ENCODE assay signal across 9 mouse cellular contexts in genomic region chrX:102349843-102350731, GRCm38 (mm10).
DNase-seq lines count a peak whose midpoint lies in the region; ATAC-seq and TF ChIP-seq lines count a peak whose summit lies in the region.
"Had no signal": no experiment of that assay in that cellular context is flagged by ENCODE, and none has a peak within 500 bp of the region (broad histone marks: within the 10 kb centered on the region; RNA-seq: fewer than 3 reads in every experiment).

No protein-coding gene starts in this region.

- H3K27ac ChIP-seq in lung, embryonic 14.5 days (ENCODE audit: low read depth): no peak overlapping the region
- H3K27ac ChIP-seq: liver, embryonic 15.5 days had no signal

- H3K9ac ChIP-seq in lung, embryonic 14.5 days: no peak overlapping the region
- H3K9ac ChIP-seq: liver, embryonic 15.5 days had no signal

- H3K4me1 ChIP-seq in lung, embryonic 14.5 days (ENCODE audit: insufficient read depth): no peaks in the 10 kb centered on the region
- H3K4me1 ChIP-seq in lung, adult 2 months (ENCODE audit: control insufficient read depth, insufficient read depth, low read length): no peaks in the 10 kb centered on the region
- H3K4me1 ChIP-seq: liver, embryonic 15.5 days had no signal

- no peak for ATAC-seq in lung, embryonic 14.5 days (ENCODE audit: insufficient read depth)
- no peak for ATAC-seq in megakaryocyte-erythroid progenitor cell, adult 5-6 weeks (replicated peaks; ENCODE audit: low FRiP score, low TSS enrichment, poor library complexity, severe bottlenecking)

- 56% methylated on average over 14 of the region's 14 CpGs for WGBS in lung, embryonic 14.5 days
- 65% methylated on average over 14 of the region's 14 CpGs for WGBS in lung, adult 2 months

- no peak overlapping the region for H3K4me2 ChIP-seq in lung, embryonic 14.5 days
- H3K4me2 ChIP-seq: liver, embryonic 15.5 days had no signal

- H3K27me3 ChIP-seq in lung, embryonic 14.5 days (ENCODE audit: insufficient read depth, low read length): no peaks in the 10 kb centered on the region
- H3K27me3 ChIP-seq: liver, embryonic 15.5 days had no signal

- no peak overlapping the region for H3K4me3 ChIP-seq in lung, embryonic 14.5 days (ENCODE audit: low read depth, low read length)
- no peak overlapping the region for H3K4me3 ChIP-seq in lung, adult 2 months (replicated peaks; ENCODE audit: extremely low read depth, low read depth, low read length)
- H3K4me3 ChIP-seq: liver, embryonic 15.5 days had no signal

- H3K9me3 ChIP-seq in lung, embryonic 14.5 days (ENCODE audit: low read depth, low read length): no peaks in the 10 kb centered on the region
- H3K9me3 ChIP-seq: liver, embryonic 15.5 days had no signal

- H3K36me3 ChIP-seq in lung, embryonic 14.5 days (ENCODE audit: insufficient read depth): no peaks in the 10 kb centered on the region
- H3K36me3 ChIP-seq: liver, embryonic 15.5 days had no signal

- TF ChIP-seq CTCF in lung, embryonic 14.5 days (IDR thresholded peaks at IDR 0.05; ENCODE audit: low read depth): no peak
- no peak for TF ChIP-seq CTCF in lung, adult 2 months (IDR thresholded peaks at IDR 0.05; ENCODE audit: insufficient read depth, low read length)

- DNase-seq in lung, embryonic 14.5 days: peak; percentile 7
- DNase-seq in lung, adult 2 months: no peak
- DNase-seq in cerebellum, adult 9-10 months: peak; percentile 6
- DNase-seq in gastrocnemius, postnatal 25 days: peak; percentile 76
- DNase-seq in lung, postnatal 14 days: peak; percentile 4
- DNase-seq in embryo, embryonic 11 days: no peak
- DNase-seq in frontal cortex, postnatal 10 days (ENCODE audit: low spot score in 2 of 2): no peak

- TF ChIP-seq POLR2A in lung, adult 2 months (IDR thresholded peaks at IDR 0.05; ENCODE audit: borderline replicate concordance, extremely low read depth, low read depth, low read length): no peak

Comparison
In these comparisons a context has a peak if more than half of its experiments do, and no peak if none do; other contexts are left out.
1. DNase-seq: peak in lung, embryonic 14.5 days (single experiment), cerebellum, adult 9-10 months (single experiment), gastrocnemius, postnatal 25 days (single experiment) and lung, postnatal 14 days (single experiment); none in lung, adult 2 months (single experiment), embryo, embryonic 11 days (single experiment) and frontal cortex, postnatal 10 days (0 of 2).